Mouse (Mus musculus) erythroblast, embryonic 14.5 days (primary cell): Measurements from ENCODE around the gene Rfxap.

ENCODE experiments used
- GATA1 ChIP-seq: IDR thresholded peaks from 2 replicates; pipeline ENCODE4 v1.6.1; 2012; ENCODE audit warnings: low read length, inconsistent platforms, mixed read lengths
- TAL1 ChIP-seq: IDR thresholded peaks from 3 replicates; pipeline ENCODE4 v1.6.1; 2012; ENCODE audit warnings: low read length, inconsistent platforms, mixed read lengths

GRCm38 (mm10) chr3:54790601-54791000, 17.0 kb downstream of the Rfxap start:
- TF ChIP-seq GATA1 (no peak), TAL1 (no peak)
